In the genomic region with DNA sequence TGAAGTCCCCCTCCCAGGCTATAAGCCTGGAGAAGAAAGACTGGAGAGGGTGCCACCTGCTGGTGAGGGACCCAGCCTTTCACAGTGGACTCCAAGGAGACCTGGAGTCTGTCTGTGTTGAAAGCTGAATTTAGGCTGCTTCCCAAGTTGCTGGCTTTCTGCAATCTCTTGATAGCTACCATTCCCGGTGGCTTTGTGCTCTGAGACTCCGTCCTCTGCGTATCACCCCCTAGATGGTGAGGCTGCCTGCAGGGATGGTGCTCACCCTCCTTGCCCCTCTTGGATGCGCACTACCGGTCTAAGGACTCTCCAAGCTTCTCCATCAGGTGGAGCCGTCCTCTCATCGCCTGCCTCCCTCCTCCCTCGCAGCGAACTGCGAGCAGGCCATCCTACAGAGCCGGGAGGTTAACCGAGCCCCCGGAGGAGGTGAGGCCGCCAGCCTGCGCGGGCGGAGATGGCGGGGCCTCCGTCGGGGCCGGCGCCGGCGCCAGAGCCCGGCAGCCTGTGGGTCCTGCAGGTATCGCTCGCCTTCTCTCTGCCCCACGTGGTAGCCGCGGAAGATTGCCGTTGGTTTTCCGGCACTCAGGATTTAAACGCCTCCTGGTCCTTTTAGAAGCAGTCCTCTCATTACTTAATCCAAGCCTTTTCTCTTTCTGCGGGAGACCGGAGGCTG, we compare ENCODE assay signal across 8 mouse cellular contexts. TPM values are rescaled to one million over a fixed set of nuclear protein-coding genes. Genes with fewer than 3 reads are reported as not detected.
DNase-seq lines count a peak whose midpoint lies in the region; ATAC-seq and TF ChIP-seq lines count a peak whose summit lies in the region.

A gene (plus strand): TSS at position 136 of the 673 bp plus-strand sequence.

- peak; percentile 29 for TF ChIP-seq CTCF in liver, adult 2 months (IDR thresholded peaks at IDR 0.05; ENCODE audit: low read depth, low read length)

- no peaks in the 10 kb centered on the region for H3K36me3 ChIP-seq in heart, embryonic 16.5 days (ENCODE audit: control insufficient read depth, insufficient read depth)
- no peaks in the 10 kb centered on the region for H3K36me3 ChIP-seq in liver, adult 2 months (ENCODE audit: control insufficient read depth, insufficient read depth, low read length)
- no peaks in the 10 kb centered on the region for H3K36me3 ChIP-seq in neural tube, embryonic 12.5 days

- peak; percentile 75 for ATAC-seq in heart, embryonic 16.5 days (replicated peaks; ENCODE audit: extremely low read depth, insufficient read depth, low FRiP score)
- ATAC-seq in neural tube, embryonic 12.5 days (ENCODE audit: low FRiP score, low read depth), result peak; percentile 74

- H3K4me2 ChIP-seq in heart, embryonic 16.5 days (ENCODE audit: low read depth, low read length), result peak within 1 kb of the TSS; percentile 87
- peak within 1 kb of the TSS; percentile 84 for H3K4me2 ChIP-seq in neural tube, embryonic 12.5 days (replicated peaks)

- no peak within 1 kb of the TSS for H3K27ac ChIP-seq in heart, embryonic 16.5 days (ENCODE audit: low read length)
- H3K27ac ChIP-seq in liver, adult 2 months (replicated peaks; ENCODE audit: insufficient read depth, low read depth, low read length), result no peak within 1 kb of the TSS
- H3K27ac ChIP-seq in neural tube, embryonic 12.5 days, result no peak within 1 kb of the TSS

- no peaks in the 10 kb centered on the region for H3K79me2 ChIP-seq in liver, adult 2 months (ENCODE audit: control insufficient read depth, insufficient read depth, low read length)

- H3K9me3 ChIP-seq in heart, embryonic 16.5 days (replicated peaks; ENCODE audit: control insufficient read depth, low read length), result no peaks in the 10 kb centered on the region
- no peaks in the 10 kb centered on the region for H3K9me3 ChIP-seq in neural tube, embryonic 12.5 days

- peaks cover 44% of the 10 kb centered on the region for H3K27me3 ChIP-seq in heart, embryonic 16.5 days (ENCODE audit: control insufficient read depth, insufficient read depth, low read length)
- H3K27me3 ChIP-seq in liver, adult 2 months (ENCODE audit: control insufficient read depth, insufficient read depth, low read length), result peaks cover 19% of the 10 kb centered on the region
- H3K27me3 ChIP-seq in neural tube, embryonic 12.5 days (replicated peaks), result peaks cover 37% of the 10 kb centered on the region

- peak within 1 kb of the TSS; percentile 30; the same call in 1 of the 2 replicates for H3K9ac ChIP-seq in heart, embryonic 16.5 days (ENCODE audit: low read length)
- H3K9ac ChIP-seq in liver, adult 2 months (ENCODE audit: low read depth, low read length), result no peak within 1 kb of the TSS
- peak within 1 kb of the TSS; percentile 53; the same call in 1 of the 2 replicates for H3K9ac ChIP-seq in neural tube, embryonic 12.5 days

- TF ChIP-seq POLR2A in liver, adult 2 months (IDR thresholded peaks at IDR 0.05; ENCODE audit: extremely low read depth, insufficient read depth, low read length), result no peak

- peak; percentile 29 to 55 for DNase-seq in urinary bladder, adult 18-20 months (ENCODE audit: low spot score in 2 of 2)
- DNase-seq in urinary bladder, postnatal 10 days (ENCODE audit: low spot score), result no peak
- DNase-seq in fibroblast of lung, adult 2 months (ENCODE audit: low read depth), result peak; percentile 27
- DNase-seq in kidney, postnatal 25 days, result peak; percentile 54 to 74
- DNase-seq in liver, adult 2 months (ENCODE audit: extremely low read depth, low read depth, low spot score), result no peak
- DNase-seq in urinary bladder, postnatal 14 days (ENCODE audit: low spot score), result peak; percentile 50

- peak within 1 kb of the TSS; percentile 52 for H3K4me3 ChIP-seq in heart, embryonic 16.5 days (ENCODE audit: low read length)
- no peak within 1 kb of the TSS for H3K4me3 ChIP-seq in liver, adult 2 months (ENCODE audit: insufficient read depth, low read depth, low read length)
- H3K4me3 ChIP-seq in neural tube, embryonic 12.5 days, result peak within 1 kb of the TSS; percentile 50

- peaks cover 7% of the 10 kb centered on the region; the same call in 1 of the 2 replicates for H3K4me1 ChIP-seq in heart, embryonic 16.5 days (ENCODE audit: control insufficient read depth, insufficient read depth, low read length)
- peaks cover 2% of the 10 kb centered on the region; the same call in 1 of the 2 replicates for H3K4me1 ChIP-seq in liver, adult 2 months (ENCODE audit: control insufficient read depth, insufficient read depth, low read length)
- peaks cover 22% of the 10 kb centered on the region for H3K4me1 ChIP-seq in neural tube, embryonic 12.5 days

- WGBS in heart, embryonic 16.5 days, result 1% methylated on average over 35 of the region's 35 CpGs
- 2% methylated on average over 35 of the region's 35 CpGs for WGBS in liver, adult 2 months
- whole genome bisulfite sequencing in neural tube, embryonic 12.5 days, result under 1% methylated on average over 35 of the region's 35 CpGs

RNA-seq across cellular contexts. Expression of the gene that starts here (rescaled TPM):
- 1.3 and 1.6 TPM in 2 replicates for polyA plus RNA-seq in heart, embryonic 16.5 days (2015; fragmentation: Nextera tagmentation; extraction: Ambion mirVana)
- total RNA-seq in liver, adult 2 months (2014; rRNA removed), result 0.07 and 0.09 TPM in 2 replicates
- not detected in 2 replicates for polyA plus RNA-seq in liver, adult 2 months (2012; rRNA removed)
- polyA plus RNA-seq in neural tube, embryonic 12.5 days (2016; fragmentation: Nextera tagmentation; extraction: Ambion mirVana), result 11.7 and 12.7 TPM in 2 replicates

Comparison
In these comparisons a context has a peak if more than half of its experiments do, and no peak if none do; other contexts are left out.
1. DNase-seq: peak in urinary bladder, adult 18-20 months (2 of 2), fibroblast of lung, adult 2 months (single experiment), kidney, postnatal 25 days (2 of 2) and urinary bladder, postnatal 14 days (single experiment); none in urinary bladder, postnatal 10 days (single experiment) and liver, adult 2 months (single experiment).